Mouse (Mus musculus) testis, adult 2 months (tissue): Measurements from ENCODE around the gene Gm48551. TPM values are rescaled to one million over a fixed set of nuclear protein-coding genes. Genes with fewer than 3 reads are reported as not detected.

Experiments used
- H3K27ac ChIP-seq: fragments of 200-500 bp; 2 replicates; pipeline ENCODE4 v1.5.1; 2012; ENCODE audit warnings: low read depth, low read length; ENCODE audit not compliant: control insufficient read depth, insufficient read depth
- H3K27me3 ChIP-seq: fragments of 200-500 bp; 2 replicates; pipeline ENCODE4 v1.6.1; 2012; ENCODE audit warnings: mild to moderate bottlenecking, low read length, moderate library complexity; ENCODE audit not compliant: control insufficient read depth, insufficient read depth
- H3K36me3 ChIP-seq: fragments of 200-500 bp; 2 replicates; pipeline ENCODE4 v1.6.1; 2012; ENCODE audit warnings: mild to moderate bottlenecking, low read length; ENCODE audit not compliant: control insufficient read depth, insufficient read depth
- H3K4me1 ChIP-seq: fragments of 200-500 bp; 2 replicates; pipeline ENCODE4 v1.6.1; 2012; ENCODE audit warnings: low read length; ENCODE audit not compliant: control insufficient read depth, insufficient read depth
- H3K4me3 ChIP-seq: fragments of 200-500 bp; 2 replicates; pipeline ENCODE4 v1.5.1; 2012; ENCODE audit warnings: low read depth, mild to moderate bottlenecking, low read length, moderate library complexity, mixed read lengths; ENCODE audit not compliant: control insufficient read depth
- CTCF ChIP-seq: fragments of 200-500 bp; IDR thresholded peaks from 2 replicates; pipeline ENCODE4 v1.5.1; 2012; ENCODE audit warnings: low read depth, mild to moderate bottlenecking, inconsistent platforms, low read length, moderate library complexity; ENCODE audit not compliant: control insufficient read depth, insufficient read depth, insufficient replicate concordance
- POLR2A ChIP-seq: fragments of 200-500 bp; IDR thresholded peaks from 2 replicates; pipeline ENCODE4 v1.6.1; 2012; ENCODE audit warnings: low read depth, mild to moderate bottlenecking, inconsistent platforms, low read length, moderate library complexity; ENCODE audit not compliant: control insufficient read depth
- polyA plus RNA-seq: library from polyadenylated mRNA; depleted of rRNA; stranded (reverse); fragments of >200 nt; gene quantifications from 2 replicates; pipeline ENCODE4 v1.2.3, GENCODE M21; 2012; rRNA removed

Gene Gm48551
- polyA plus RNA-seq, 1 experiment, result 1.2 TPM

GRCm38 (mm10) chr10:81432169-81432867 lies 48.1 kb downstream of the Gm48551 start:
- H3K27me3 ChIP-seq, result no peaks in the 10 kb centered on the region
- H3K27ac ChIP-seq, result peak overlapping the region; percentile 10; the same call in 1 of the 2 replicates
- no peak for TF ChIP-seq POLR2A
- no peak for TF ChIP-seq CTCF
- no peaks in the 10 kb centered on the region for H3K36me3 ChIP-seq
- peak overlapping the region; percentile 28 for H3K4me3 ChIP-seq
- peaks cover 37% of the 10 kb centered on the region for H3K4me1 ChIP-seq

- peaks cover 35% of the 10 kb centered on the region for H3K4me1 ChIP-seq
- H3K27me3 ChIP-seq, result no peaks in the 10 kb centered on the region
- peak overlapping the region; percentile 79 for H3K27ac ChIP-seq
- no peaks in the 10 kb centered on the region for H3K36me3 ChIP-seq
- H3K4me3 ChIP-seq, result peak overlapping the region; percentile 46
- TF ChIP-seq CTCF, result no peak
- no peak for TF ChIP-seq POLR2A
Measured at GRCm38 (mm10) chr10:81432868-81433262, 48.6 kb downstream of the Gm48551 start.

- no peak for TF ChIP-seq CTCF
- TF ChIP-seq POLR2A, result no peak
- H3K4me1 ChIP-seq, result peaks cover 35% of the 10 kb centered on the region
- no peak overlapping the region; the same call in 1 of the 2 replicates for H3K4me3 ChIP-seq
- peak overlapping the region; percentile 79 for H3K27ac ChIP-seq
- H3K27me3 ChIP-seq, result no peaks in the 10 kb centered on the region
- H3K36me3 ChIP-seq, result no peaks in the 10 kb centered on the region
Measured at GRCm38 (mm10) chr10:81433541-81434289, 49.4 kb downstream of the Gm48551 start.

- H3K36me3 ChIP-seq, result no peaks in the 10 kb centered on the region
- peak overlapping the region; percentile 79 for H3K27ac ChIP-seq
- H3K4me3 ChIP-seq, result no peak overlapping the region
- TF ChIP-seq CTCF (no peak), POLR2A (no peak)
- no peaks in the 10 kb centered on the region for H3K27me3 ChIP-seq
- H3K4me1 ChIP-seq, result peaks cover 34% of the 10 kb centered on the region
Measured at GRCm38 (mm10) chr10:81434361-81435263, 50.3 kb downstream of the Gm48551 start.

GRCm38 (mm10) chr10:81435436-81435835 lies 51.2 kb downstream of the Gm48551 start:
- Histone ChIP-seq H3K4me1 (peaks cover 33% of the 10 kb centered on the region), H3K27me3 (no peaks in the 10 kb centered on the region), H3K4me3 (no peak overlapping the region), H3K27ac (no peak overlapping the region; the same call in 1 of the 2 replicates), H3K36me3 (no peaks in the 10 kb centered on the region)
- TF ChIP-seq CTCF (no peak), POLR2A (no peak)

- no peaks in the 10 kb centered on the region for H3K4me1 ChIP-seq
- no peaks in the 10 kb centered on the region for H3K36me3 ChIP-seq
- H3K4me3 ChIP-seq, result no peak overlapping the region
- H3K27ac ChIP-seq, result no peak overlapping the region
- no peak for TF ChIP-seq CTCF
- TF ChIP-seq POLR2A, result no peak
- no peaks in the 10 kb centered on the region for H3K27me3 ChIP-seq
Measured at GRCm38 (mm10) chr10:81441019-81441418, 56.8 kb downstream of the Gm48551 start.

Other genes with a start within 250 kb of the Gm48551 start
- gene Zbtb7a, start 249.2 kb upstream of the Gm48551 start, polyA plus RNA-seq, result 5.6 and 6.0 TPM in 2 replicates
- 164 and 184 TPM in 2 replicates for gene Pias4, start 216.5 kb upstream of the Gm48551 start, polyA plus RNA-seq
- 1,507 and 1,673 TPM in 2 replicates for gene Eef2, start 207.8 kb upstream of the Gm48551 start, polyA plus RNA-seq
- gene Dapk3, start 201.5 kb upstream of the Gm48551 start, polyA plus RNA-seq, result 52.6 and 61.6 TPM in 2 replicates
- 1.4 and 1.8 TPM in 2 replicates for gene 4930442H23Rik, start 200.6 kb upstream of the Gm48551 start, polyA plus RNA-seq
- not detected in 2 replicates for gene Nmrk2, start 182.4 kb upstream of the Gm48551 start, polyA plus RNA-seq
- 0.25 and 0.26 TPM in 2 replicates for gene Atcay, start 153.6 kb upstream of the Gm48551 start, polyA plus RNA-seq
- 11.6 and 12.5 TPM in 2 replicates for gene Zfr2, start 151.3 kb upstream of the Gm48551 start, polyA plus RNA-seq
- 3.0 and 3.5 TPM in 2 replicates for gene Matk, start 131.5 kb upstream of the Gm48551 start, polyA plus RNA-seq
- 181 and 261 TPM in 2 replicates for gene Mrpl54, start 117.5 kb upstream of the Gm48551 start, polyA plus RNA-seq
- gene Apba3, start 117.5 kb upstream of the Gm48551 start, polyA plus RNA-seq, result 53.5 and 77.2 TPM in 2 replicates
- gene Tjp3, start 92.9 kb upstream of the Gm48551 start, polyA plus RNA-seq, result 0.56 and 0.99 TPM in 2 replicates
- 10.1 and 10.4 TPM in 2 replicates for gene Pip5k1c, start 91.5 kb upstream of the Gm48551 start, polyA plus RNA-seq
- 13.4 and 16.5 TPM in 2 replicates for gene Cactin, start 63.4 kb upstream of the Gm48551 start, polyA plus RNA-seq
- gene Tbxa2r, start 55.7 kb upstream of the Gm48551 start, polyA plus RNA-seq, result 0.47 and 0.91 TPM in 2 replicates
- 3.3 and 4.1 TPM in 2 replicates for gene Gipc3, start 41.2 kb upstream of the Gm48551 start, polyA plus RNA-seq
- gene Hmg20b, start 34.0 kb upstream of the Gm48551 start, polyA plus RNA-seq, result 23.0 and 27.7 TPM in 2 replicates
- 33.1 and 39.7 TPM in 2 replicates for gene Mfsd12, start 27.0 kb upstream of the Gm48551 start, polyA plus RNA-seq
- gene 4930404N11Rik, start 18.6 kb upstream of the Gm48551 start, polyA plus RNA-seq, result 273 and 296 TPM in 2 replicates
- 161 and 178 TPM in 2 replicates for gene Fzr1, start 6.0 kb upstream of the Gm48551 start, polyA plus RNA-seq
- 38.5 and 46.3 TPM in 2 replicates for gene Dohh, start within 50 bp of the Gm48551 start, polyA plus RNA-seq
- 0.65 TPM in 1 of 2 replicates, not detected in the other for gene Gm48552, start 4.5 kb downstream of the Gm48551 start, polyA plus RNA-seq
- gene Smim24, start 8.6 kb downstream of the Gm48551 start, polyA plus RNA-seq, result 3,568 and 3,612 TPM in 2 replicates
- 9.8 and 9.9 TPM in 2 replicates for gene Nfic, start 71.2 kb downstream of the Gm48551 start, polyA plus RNA-seq
- gene Celf5, start 98.2 kb downstream of the Gm48551 start, polyA plus RNA-seq, result 147 and 163 TPM in 2 replicates
- gene Ncln, start 111.9 kb downstream of the Gm48551 start, polyA plus RNA-seq, result 70.4 and 71.3 TPM in 2 replicates
- 0.04 and 0.13 TPM in 2 replicates for gene S1pr4, start 115.7 kb downstream of the Gm48551 start, polyA plus RNA-seq
- 1.0 and 1.2 TPM in 2 replicates for gene Gna15, start 139.8 kb downstream of the Gm48551 start, polyA plus RNA-seq
- 26.3 and 28.9 TPM in 2 replicates for gene Gna11, start 160.7 kb downstream of the Gm48551 start, polyA plus RNA-seq
- gene Aes, start 175.0 kb downstream of the Gm48551 start, polyA plus RNA-seq, result 154 and 172 TPM in 2 replicates
- gene Tle2, start 190.1 kb downstream of the Gm48551 start, polyA plus RNA-seq, result 19.0 and 22.1 TPM in 2 replicates
- gene Tle6, start 216.6 kb downstream of the Gm48551 start, polyA plus RNA-seq, result 16.5 and 16.9 TPM in 2 replicates
- 0.47 and 0.68 TPM in 2 replicates for gene BC025920, start 221.8 kb downstream of the Gm48551 start, polyA plus RNA-seq
- 6.7 and 7.2 TPM in 2 replicates for gene Sirt6, start 243.3 kb downstream of the Gm48551 start, polyA plus RNA-seq
- 17.3 and 20.4 TPM in 2 replicates for gene Ankrd24, start 244.1 kb downstream of the Gm48551 start, polyA plus RNA-seq